Mouse (Mus musculus): ENCODE measurements at regions not wholly inside any gene's neighbourhood (a gene's known extent, or its start where the extent isn't known, plus 50 kb on each side); places are given as distances from the start of the nearest gene placed in this dataset.
A peak's percentile ranks its signal among the peaks of the same experiment; 100 is the strongest.

GRCm38 (mm10) chr11:66836633-66837380 lies 75.0 kb upstream of the Pirt start:
- H3K4me2 ChIP-seq (ENCODE audit: low read depth, low read length, severe bottlenecking): no peak overlapping the region
- ATAC-seq (replicated peaks; ENCODE audit: low FRiP score): peak; percentile 53; the same call in 1 of the 2 replicates
- H3K36me3 ChIP-seq (ENCODE audit: control insufficient read depth, insufficient read depth, low read length): no peaks in the 10 kb centered on the region
- no peak for DNase-seq (ENCODE audit: low spot score)
- no peak overlapping the region for H3K9ac ChIP-seq (ENCODE audit: low read length)
- no peaks in the 10 kb centered on the region for H3K9me3 ChIP-seq (ENCODE audit: control insufficient read depth, low read length)
- H3K27ac ChIP-seq (ENCODE audit: low read depth, low read length): no peak overlapping the region
- H3K4me1 ChIP-seq (replicated peaks; ENCODE audit: control insufficient read depth, insufficient read depth, low read length): no peaks in the 10 kb centered on the region
- no peaks in the 10 kb centered on the region for H3K27me3 ChIP-seq (ENCODE audit: control insufficient read depth, insufficient read depth, low read length)
- WGBS: 78% methylated on average over 2 of the region's 2 CpGs
- H3K4me3 ChIP-seq (ENCODE audit: low read depth, low read length): no peak overlapping the region

- Histone ChIP-seq H3K27me3 (ENCODE audit: control insufficient read depth, insufficient read depth, low read length) (no peaks in the 10 kb centered on the region), H3K4me2 (ENCODE audit: low read depth, low read length, severe bottlenecking) (no peak overlapping the region), H3K4me1 (replicated peaks; ENCODE audit: control insufficient read depth, insufficient read depth, low read length) (peaks cover 3% of the 10 kb centered on the region), H3K9ac (ENCODE audit: low read length) (no peak overlapping the region), H3K9me3 (ENCODE audit: control insufficient read depth, low read length) (no peaks in the 10 kb centered on the region), H3K4me3 (ENCODE audit: low read depth, low read length) (no peak overlapping the region), H3K27ac (ENCODE audit: low read depth, low read length) (peak overlapping the region; percentile 51; the same call in 1 of the 2 replicates), H3K36me3 (ENCODE audit: control insufficient read depth, insufficient read depth, low read length) (no peaks in the 10 kb centered on the region)
- no peak for ATAC-seq (replicated peaks; ENCODE audit: low FRiP score)
- DNase-seq (ENCODE audit: low spot score): no peak
Measured at GRCm38 (mm10) chr11:66845238-66845637, 66.5 kb upstream of the Pirt start.

- no peak overlapping the region for H3K9ac ChIP-seq (ENCODE audit: low read length)
- H3K9me3 ChIP-seq (ENCODE audit: control insufficient read depth, low read length): no peaks in the 10 kb centered on the region
- peak overlapping the region; percentile 72 for H3K27ac ChIP-seq (ENCODE audit: low read depth, low read length)
- no peak overlapping the region for H3K4me2 ChIP-seq (ENCODE audit: low read depth, low read length, severe bottlenecking)
- peak; percentile 66 for DNase-seq (ENCODE audit: low spot score)
- no peak overlapping the region for H3K4me3 ChIP-seq (ENCODE audit: low read depth, low read length)
- H3K4me1 ChIP-seq (replicated peaks; ENCODE audit: control insufficient read depth, insufficient read depth, low read length): peaks cover 3% of the 10 kb centered on the region
- 12% methylated on average over 9 of the region's 9 CpGs for WGBS
- peak; percentile 94 for ATAC-seq (replicated peaks; ENCODE audit: low FRiP score)
- no peaks in the 10 kb centered on the region for H3K27me3 ChIP-seq (ENCODE audit: control insufficient read depth, insufficient read depth, low read length)
- no peaks in the 10 kb centered on the region for H3K36me3 ChIP-seq (ENCODE audit: control insufficient read depth, insufficient read depth, low read length)
Measured at GRCm38 (mm10) chr11:66846043-66846775, 65.6 kb upstream of the Pirt start.
